Mouse (Mus musculus) lung, postnatal 0 days (tissue): ENCODE data around the gene Fam43a.

Source experiments
- CTCF ChIP-seq: IDR thresholded peaks from 2 replicates; pipeline ENCODE4 v1.5.1; 2016; ENCODE audit warnings: antibody characterized with exemption, mild to moderate bottlenecking
- EP300 ChIP-seq: IDR thresholded peaks from 2 replicates; pipeline ENCODE4 v1.6.1; 2016; ENCODE audit warnings: antibody characterized with exemption, mild to moderate bottlenecking, control low read depth

DNA sequence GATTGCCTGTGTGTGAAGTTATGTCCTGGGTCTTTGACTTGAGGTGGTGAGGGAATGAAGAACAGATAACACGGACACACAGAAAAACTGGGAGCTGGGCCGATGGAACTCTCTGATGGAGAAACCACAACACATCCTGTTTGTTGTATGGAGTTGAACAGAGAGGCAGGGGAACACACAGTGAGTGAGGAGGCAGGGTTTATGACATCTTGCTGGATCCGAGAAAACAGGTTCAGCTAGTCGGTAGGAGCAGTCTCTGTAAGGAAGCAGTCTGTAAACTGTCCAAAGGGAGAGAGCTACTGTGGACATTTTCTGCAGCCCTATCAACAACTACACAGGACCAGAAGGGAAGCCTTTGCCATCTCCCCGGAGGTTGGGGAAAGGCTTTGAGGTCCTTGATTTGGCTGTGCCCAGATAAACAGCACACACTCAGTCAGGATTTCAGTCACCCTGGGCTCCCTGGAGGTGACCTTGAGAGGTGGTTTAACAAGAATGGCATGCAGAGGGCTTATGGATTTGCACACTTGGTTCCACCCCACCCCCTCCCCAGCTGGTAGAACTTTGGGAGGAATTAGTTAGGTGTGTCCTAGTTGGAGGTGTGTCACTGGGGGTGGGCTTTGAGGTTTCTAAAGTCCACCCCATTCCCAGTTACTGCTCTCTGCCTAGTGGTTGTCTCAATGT lies 40.1 kb upstream of the Fam43a start:
- TF ChIP-seq CTCF (no peak), EP300 (no peak)
